Mouse (Mus musculus) leukemia stem cell, adult 10-12 weeks (primary cell): ENCODE data around the gene Tfap2b. TPM values are rescaled to one million over a fixed set of nuclear protein-coding genes. Genes with fewer than 3 reads are reported as not detected.

Experiments used
- polyA plus RNA-seq: library from polyadenylated mRNA; stranded (reverse); fragments of >175 nt; gene quantifications from 2 replicates; pipeline ENCODE4 v1.2.3, GENCODE M21; 2012; ENCODE audit warnings: low replicate concordance

Tfap2b gene
- polyA plus RNA-seq, result not detected in 2 replicates

DNA sequence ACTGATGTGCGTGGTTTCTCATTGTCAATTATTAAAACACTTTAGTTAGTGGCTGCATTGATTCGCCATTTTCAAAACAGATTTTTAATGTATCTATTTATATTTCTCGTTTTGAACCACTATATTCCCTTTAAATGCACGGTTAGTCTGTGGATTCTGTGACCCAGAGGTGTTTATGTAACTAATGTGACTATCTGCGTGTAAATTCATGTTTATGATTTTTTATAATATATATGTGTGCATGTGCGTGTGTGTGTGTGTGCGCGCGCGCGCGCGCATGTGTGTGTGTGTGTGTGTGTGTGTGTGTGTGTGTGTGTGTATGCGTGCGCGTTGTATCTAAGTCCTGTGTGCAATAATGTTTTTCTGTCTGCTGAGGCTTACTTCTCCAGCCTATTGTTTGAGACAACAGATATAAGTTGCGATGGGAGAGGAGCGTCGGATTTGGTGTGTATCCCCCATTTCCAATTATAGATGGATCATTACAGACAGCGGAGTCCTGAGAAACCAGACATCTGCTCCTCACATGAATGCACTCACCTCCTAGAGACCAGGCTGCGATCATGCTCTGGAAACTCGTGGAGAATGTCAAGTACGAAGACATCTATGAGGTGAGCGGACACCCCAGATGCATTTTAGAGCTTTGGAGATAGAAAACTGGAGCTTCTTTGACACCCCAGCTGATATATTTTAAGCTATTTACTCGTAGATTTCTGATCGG is at the start of gene Tfap2b:
Gene Tfap2b (plus strand): TSS at position 274 of the 718 bp plus-strand sequence.

Other genes starting within 250 kb of the Tfap2b start
- not detected in 2 replicates for gene Tfap2d, start 105.9 kb upstream of the Tfap2b start, polyA plus RNA-seq